Mouse (Mus musculus): ENCODE data around the gene Layn.

Gene Layn

DNA sequence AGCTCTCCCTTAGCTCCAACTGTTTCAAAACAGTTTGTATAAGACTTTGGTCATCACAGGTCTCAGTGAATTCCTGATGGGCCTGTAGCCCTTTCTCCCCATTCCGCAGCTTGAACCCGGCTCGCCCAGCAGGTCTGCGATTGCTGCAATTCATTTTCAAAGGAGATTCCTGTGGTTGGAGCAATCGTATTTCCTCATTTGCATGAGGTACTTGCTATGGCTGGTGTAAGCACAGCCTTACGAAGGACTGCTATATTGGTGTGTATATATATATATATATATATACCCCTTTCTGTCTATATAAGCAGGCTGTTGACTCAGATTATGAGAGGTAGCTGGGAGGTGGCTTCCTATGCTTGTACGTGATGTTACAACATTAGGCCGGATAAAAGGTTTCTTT, 44.6 kb downstream of the Layn start:
- no peak for DNase-seq (ENCODE audit: low spot score)

DNA sequence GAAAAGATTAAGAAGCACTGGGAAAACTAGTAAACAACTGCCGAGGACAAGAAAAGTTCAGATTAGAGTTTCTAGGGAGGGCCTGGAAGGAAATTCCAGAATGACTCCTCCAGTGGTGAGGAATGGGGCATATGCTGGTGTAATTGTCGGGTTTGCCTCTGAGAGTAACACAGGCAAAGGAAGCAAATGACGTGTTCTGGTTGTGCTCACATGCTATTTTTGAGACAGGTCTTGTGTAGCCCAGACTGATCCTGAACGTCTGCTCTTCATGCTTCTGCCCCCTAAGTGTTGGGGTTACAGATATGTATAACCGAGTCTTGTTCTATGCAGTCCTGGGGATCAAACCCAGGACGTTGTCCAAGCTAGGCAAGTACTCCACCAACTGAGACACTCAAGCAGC, 45.3 kb downstream of the Layn start:
- no peak for DNase-seq (ENCODE audit: low spot score)

DNA sequence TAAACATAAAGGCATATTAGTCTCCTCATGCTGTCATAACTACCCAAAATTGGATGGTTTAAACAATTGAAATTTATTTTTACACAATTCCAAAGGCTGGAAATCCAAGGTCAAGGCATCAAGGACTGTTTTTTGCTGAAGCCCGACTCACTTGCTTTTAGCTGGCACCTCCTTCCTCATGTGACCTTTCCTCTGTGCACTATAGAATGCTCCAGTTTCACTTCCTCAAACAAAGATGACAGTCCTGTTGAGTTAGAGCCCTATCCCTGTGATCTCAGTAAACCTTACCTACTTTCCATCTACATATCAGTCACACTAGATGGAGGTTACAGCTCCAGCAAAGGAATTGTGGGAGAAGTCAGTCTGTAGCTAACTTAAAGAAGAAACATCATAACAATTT, 46.7 kb downstream of the Layn start:
- no peak for DNase-seq (ENCODE audit: low spot score)

DNA sequence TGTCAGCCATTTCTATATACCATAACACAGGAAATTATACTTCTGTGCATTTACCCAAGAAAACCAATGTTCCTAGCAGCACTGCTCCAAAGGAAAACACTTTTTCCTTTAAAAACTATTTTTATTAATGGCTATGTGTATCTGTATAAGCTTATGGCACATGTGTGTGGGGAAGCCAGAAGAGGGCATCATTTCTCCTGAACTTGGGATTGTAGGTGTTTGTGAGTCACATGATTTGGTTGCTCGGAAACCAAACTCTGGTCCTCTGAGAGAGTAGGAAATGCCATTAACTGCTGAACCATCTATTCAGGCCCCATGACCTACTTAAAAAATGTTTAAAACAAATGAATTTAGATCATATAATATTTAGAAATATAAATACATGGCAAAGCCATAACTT, 49.9 kb downstream of the Layn start:
- DNase-seq (ENCODE audit: low spot score), result no peak

- no peak for DNase-seq (ENCODE audit: low spot score)
These were observed 55.6 kb downstream of the Layn start for GRCm38 (mm10) chr9:51021123-51021795.

- DNase-seq (ENCODE audit: low spot score), result no peak
These were observed 56.5 kb downstream of the Layn start for GRCm38 (mm10) chr9:51020351-51020750.

- DNase-seq (ENCODE audit: low spot score), result no peak
These were observed 57.2 kb downstream of the Layn start for GRCm38 (mm10) chr9:51019670-51020069.

- no peak for DNase-seq (ENCODE audit: low spot score)
These were observed 61.2 kb downstream of the Layn start for GRCm38 (mm10) chr9:51015732-51016131.

DNA sequence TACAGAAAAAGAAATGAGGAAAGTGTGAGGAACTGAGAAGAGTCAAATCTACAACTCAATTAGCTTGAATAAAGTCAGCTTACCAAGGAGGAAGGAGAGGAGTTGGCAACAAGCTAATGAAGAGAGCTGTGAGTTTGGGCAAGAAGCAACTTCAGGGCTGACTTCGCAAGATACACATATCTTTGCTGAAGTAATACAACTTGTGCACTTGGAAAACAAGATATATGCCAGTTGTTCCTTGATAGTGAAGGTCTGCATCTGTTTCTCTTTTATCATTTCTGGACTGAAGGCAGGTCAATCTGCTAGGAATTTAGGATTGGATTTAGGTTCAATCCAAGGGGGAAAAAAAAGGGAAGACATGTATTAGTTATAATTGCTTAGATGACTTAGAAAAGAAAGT, 63.2 kb downstream of the Layn start:
- DNase-seq (ENCODE audit: low spot score), result no peak

DNA sequence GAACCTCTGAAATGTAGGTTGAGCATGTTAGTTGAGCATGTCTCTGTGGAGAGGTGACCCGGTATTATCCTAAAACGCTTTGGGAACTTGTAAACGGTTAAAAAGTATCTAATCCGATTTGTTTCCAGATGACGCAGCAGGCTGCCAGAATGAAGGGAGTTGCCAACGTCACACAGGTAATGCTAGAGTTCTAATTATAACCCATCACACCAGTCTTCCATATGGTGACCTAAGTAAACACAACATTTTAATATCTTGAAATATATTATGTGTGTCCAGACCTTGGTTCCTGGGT, 67.3 kb downstream of the Layn start:
- no peak for DNase-seq (ENCODE audit: low spot score)

- peak; percentile 89 for DNase-seq (ENCODE audit: low spot score)
These were observed 67.8 kb downstream of the Layn start, which contains the start of gene Sik2 for GRCm38 (mm10) chr9:51008841-51009655. TSS of gene Sik2 (minus strand) at chr9:51009073.

DNA sequence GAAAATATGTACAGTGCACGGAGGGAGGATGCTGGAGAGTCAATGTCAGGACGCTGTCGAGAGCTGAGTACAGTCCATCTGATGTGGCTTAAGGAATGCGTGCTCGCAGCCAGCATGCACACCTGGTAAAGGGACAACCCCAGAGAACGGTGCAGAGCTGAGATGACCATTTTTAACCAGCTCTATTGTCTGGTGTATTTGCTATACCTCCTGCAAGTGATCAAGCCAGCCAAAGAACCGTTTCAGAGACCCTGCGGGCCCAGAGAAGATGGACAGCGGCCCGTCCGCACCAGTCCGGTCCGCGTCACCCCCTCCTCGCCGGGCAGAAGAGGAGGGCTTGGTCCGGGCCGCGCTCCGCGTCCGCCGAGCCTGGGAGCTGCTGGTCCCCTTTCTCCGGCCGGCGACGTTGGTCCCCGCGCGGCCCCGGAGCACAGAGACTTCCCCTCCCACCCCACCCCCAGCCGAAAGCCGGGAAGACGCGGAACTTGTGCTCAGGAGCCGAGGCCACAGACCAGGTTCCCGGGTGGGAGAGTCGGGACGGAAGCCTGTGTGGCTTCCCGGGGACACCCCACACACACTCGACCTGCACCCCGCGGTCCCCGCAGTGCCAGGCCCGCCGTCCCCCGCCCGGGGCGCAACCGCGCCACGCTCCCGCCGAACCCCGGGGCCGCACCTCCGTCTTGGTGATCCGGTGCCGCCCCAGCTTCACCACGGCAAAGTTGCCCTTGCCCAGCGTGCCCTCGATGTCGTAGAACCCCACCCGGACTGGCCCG, 68.6 kb downstream of the Layn start:
- DNase-seq (ENCODE audit: low spot score), result no peak

GRCm38 (mm10) chr9:51007726-51008067, 69.2 kb downstream of the Layn start:
- DNase-seq (ENCODE audit: low spot score), result no peak

- no peak for DNase-seq (ENCODE audit: low spot score)
These were observed 70.0 kb downstream of the Layn start for GRCm38 (mm10) chr9:51006846-51007245.
